Mouse (Mus musculus) olfactory bulb, adult 2 months (tissue): ENCODE results near the gene Tmem115.

Source experiments
- CTCF ChIP-seq: fragments of 200-500 bp; IDR thresholded peaks from 2 replicates; pipeline ENCODE4 v1.5.1; 2012; ENCODE audit warnings: low read depth, mild to moderate bottlenecking, low read length, moderate library complexity; ENCODE audit not compliant: insufficient read depth
- POLR2A ChIP-seq: fragments of 200-500 bp; IDR thresholded peaks from 2 replicates; pipeline ENCODE4 v1.6.1; 2012; ENCODE audit warnings: mild to moderate bottlenecking, low read depth, low read length, moderate library complexity; ENCODE audit not compliant: insufficient read depth

- TF ChIP-seq CTCF (no peak), POLR2A (no peak)
Measured at GRCm38 (mm10) chr9:107512326-107512725, 21.4 kb upstream of the Tmem115 start.
